8 mouse cellular contexts compared by ENCODE assay signal in the genomic region with DNA sequence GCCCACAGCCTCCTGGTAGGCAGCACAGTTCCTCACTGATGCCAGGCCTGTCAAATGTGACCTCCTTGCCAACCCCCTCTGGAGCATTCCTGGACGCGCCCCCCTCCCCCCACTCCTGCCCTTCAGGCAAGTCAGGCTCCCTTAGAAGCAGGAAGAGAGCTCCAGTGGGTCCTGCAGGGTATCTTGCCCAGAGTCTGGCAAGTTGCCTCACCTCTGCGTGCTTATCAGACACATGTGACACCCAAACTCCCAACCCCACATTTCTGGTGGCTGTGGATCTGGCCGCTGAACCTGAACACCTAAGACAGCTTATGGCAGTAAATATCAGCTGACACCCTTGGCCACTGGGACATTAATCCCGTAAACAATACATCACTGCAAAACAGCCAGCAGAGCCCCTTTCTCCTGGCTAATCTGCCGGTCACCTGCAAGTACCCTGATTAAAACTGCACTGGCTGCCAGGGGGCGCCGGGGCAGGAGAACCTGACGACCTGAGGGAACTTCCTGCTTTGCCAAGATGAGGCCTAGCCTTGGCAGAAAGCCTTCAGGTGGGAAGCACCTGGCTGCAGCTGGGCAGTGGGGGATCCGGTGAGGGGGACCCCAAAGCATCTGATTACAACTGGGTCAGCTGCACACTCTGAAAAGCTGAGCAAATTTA. TPM values are rescaled to one million over a fixed set of nuclear protein-coding genes. Genes with fewer than 3 reads are reported as not detected.
A peak's percentile ranks its signal among the peaks of the same experiment; 100 is the strongest.
DNase-seq lines count a peak whose midpoint lies in the region; ATAC-seq and TF ChIP-seq lines count a peak whose summit lies in the region.

No protein-coding gene starts in this region.

- H3K4me3 ChIP-seq in intestine, postnatal 0 days (ENCODE audit: low read depth, low read length): no peak overlapping the region
- no peak overlapping the region for H3K4me3 ChIP-seq in lung, postnatal 0 days (ENCODE audit: low read depth, low read length)

- whole genome bisulfite sequencing in intestine, postnatal 0 days: 16% methylated on average over 10 of the region's 10 CpGs
- 22% methylated on average over 10 of the region's 10 CpGs for WGBS in lung, postnatal 0 days

- no peaks in the 10 kb centered on the region for H3K27me3 ChIP-seq in intestine, postnatal 0 days (replicated peaks; ENCODE audit: control insufficient read depth, insufficient read depth, low read length)
- H3K27me3 ChIP-seq in lung, postnatal 0 days (replicated peaks; ENCODE audit: insufficient read depth, low read length): no peaks in the 10 kb centered on the region

- H3K9ac ChIP-seq in intestine, postnatal 0 days (ENCODE audit: low read depth, low read length): 0 out of 2 replicates have a peak overlapping the region, but pooled peaks have one; percentile 2
- H3K9ac ChIP-seq in lung, postnatal 0 days (replicated peaks; ENCODE audit: low read depth): no peak overlapping the region

- no peak for TF ChIP-seq EP300 in lung, postnatal 0 days (IDR thresholded peaks at IDR 0.05)

- H3K4me2 ChIP-seq in intestine, postnatal 0 days (replicated peaks; ENCODE audit: low read depth): no peak overlapping the region
- H3K4me2 ChIP-seq in lung, postnatal 0 days (replicated peaks; ENCODE audit: low read depth, low read length): peak overlapping the region; percentile 27

- DNase-seq in adrenal gland, adult (ENCODE audit: inconsistent age in 2 of 2, low spot score in 1 of 2): peak; percentile 50 to 73
- DNase-seq in adrenal gland, postnatal 25 days: no peak
- DNase-seq in thymus, postnatal 0 days (ENCODE audit: low spot score): peak; percentile 23
- no peak for DNase-seq in thymus, postnatal 10 days (ENCODE audit: low spot score in 2 of 2)
- peak; percentile 53 for DNase-seq in lung, postnatal 0 days (ENCODE audit: low spot score)
- peak; percentile 26 for DNase-seq in yolk sac, embryonic 10.5 days (ENCODE audit: low spot score)
- DNase-seq in frontal cortex, postnatal 25 days (ENCODE audit: low spot score in 2 of 2): no peak

- peaks cover 11% of the 10 kb centered on the region for H3K4me1 ChIP-seq in intestine, postnatal 0 days (replicated peaks; ENCODE audit: control insufficient read depth, insufficient read depth, low read length)
- H3K4me1 ChIP-seq in lung, postnatal 0 days (ENCODE audit: insufficient read depth, low read depth, low read length): peaks cover 46% of the 10 kb centered on the region

- peak overlapping the region; percentile 89 for H3K27ac ChIP-seq in intestine, postnatal 0 days (ENCODE audit: low read depth, low read length)
- H3K27ac ChIP-seq in lung, postnatal 0 days (ENCODE audit: low read length): peak overlapping the region; percentile 71

- TF ChIP-seq CTCF in intestine, postnatal 0 days (IDR thresholded peaks at IDR 0.05; ENCODE audit: low read depth): peak; percentile 32
- TF ChIP-seq CTCF in lung, postnatal 0 days (IDR thresholded peaks at IDR 0.05): peak; percentile 32

- H3K36me3 ChIP-seq in intestine, postnatal 0 days (ENCODE audit: control insufficient read depth, insufficient read depth): peaks cover 3% of the 10 kb centered on the region; the same call in 1 of the 2 replicates
- H3K36me3 ChIP-seq in lung, postnatal 0 days (ENCODE audit: insufficient read depth, low read length): no peaks in the 10 kb centered on the region; the same call in 1 of the 2 replicates

- H3K9me3 ChIP-seq in intestine, postnatal 0 days (ENCODE audit: control insufficient read depth): no peaks in the 10 kb centered on the region
- no peaks in the 10 kb centered on the region for H3K9me3 ChIP-seq in lung, postnatal 0 days (ENCODE audit: low read length)

- peak; percentile 42 for ATAC-seq in intestine, postnatal 0 days
- ATAC-seq in lung, postnatal 0 days: 0 out of 2 replicates have a peak, but pooled peaks have one; percentile 10

RNA-seq across cellular contexts. Expression of gene Trim8, which starts 30.7 kb away (rescaled TPM):
- total RNA-seq in adrenal gland, postnatal 25 days (2021): 50.9 and 52.6 TPM in 2 replicates
- 20.4 and 23.6 TPM in 2 replicates for polyA plus RNA-seq in thymus, postnatal 0 days (2015; fragmentation: Nextera tagmentation; extraction: Ambion mirVana)
- polyA plus RNA-seq in intestine, postnatal 0 days (2015; fragmentation: Nextera tagmentation; extraction: Ambion mirVana): 16.7 and 17.1 TPM in 2 replicates
- 34.1 and 34.8 TPM in 2 replicates for polyA plus RNA-seq in lung, postnatal 0 days (2015; fragmentation: Nextera tagmentation; extraction: Ambion mirVana)

RNA-seq across cellular contexts. Expression of gene Arl3, which starts 40.8 kb away (rescaled TPM):
- 50.3 and 61.0 TPM in 2 replicates for total RNA-seq in adrenal gland, postnatal 25 days (2021)
- 47.5 and 52.3 TPM in 2 replicates for polyA plus RNA-seq in thymus, postnatal 0 days (2015; fragmentation: Nextera tagmentation; extraction: Ambion mirVana)
- 21.1 and 25.6 TPM in 2 replicates for polyA plus RNA-seq in intestine, postnatal 0 days (2015; fragmentation: Nextera tagmentation; extraction: Ambion mirVana)
- polyA plus RNA-seq in lung, postnatal 0 days (2015; fragmentation: Nextera tagmentation; extraction: Ambion mirVana): 52.6 and 70.9 TPM in 2 replicates

RNA-seq across cellular contexts. Expression of gene Sfxn2, which starts 41.0 kb away (rescaled TPM):
- 8.0 and 12.7 TPM in 2 replicates for total RNA-seq in adrenal gland, postnatal 25 days (2021)
- 13.9 and 16.9 TPM in 2 replicates for polyA plus RNA-seq in thymus, postnatal 0 days (2015; fragmentation: Nextera tagmentation; extraction: Ambion mirVana)
- 5.2 and 6.2 TPM in 2 replicates for polyA plus RNA-seq in intestine, postnatal 0 days (2015; fragmentation: Nextera tagmentation; extraction: Ambion mirVana)
- 18.4 and 19.6 TPM in 2 replicates for polyA plus RNA-seq in lung, postnatal 0 days (2015; fragmentation: Nextera tagmentation; extraction: Ambion mirVana)

Comparison
In these comparisons a context has a peak if more than half of its experiments do, and no peak if none do; other contexts are left out.
1. DNase-seq: peak in adrenal gland, adult (2 of 2), thymus, postnatal 0 days (single experiment), lung, postnatal 0 days (single experiment) and yolk sac, embryonic 10.5 days (single experiment); none in adrenal gland, postnatal 25 days (single experiment), thymus, postnatal 10 days (0 of 2) and frontal cortex, postnatal 25 days (0 of 2).